Comparison of ENCODE assay signal across 9 mouse cellular contexts in the genomic region with DNA sequence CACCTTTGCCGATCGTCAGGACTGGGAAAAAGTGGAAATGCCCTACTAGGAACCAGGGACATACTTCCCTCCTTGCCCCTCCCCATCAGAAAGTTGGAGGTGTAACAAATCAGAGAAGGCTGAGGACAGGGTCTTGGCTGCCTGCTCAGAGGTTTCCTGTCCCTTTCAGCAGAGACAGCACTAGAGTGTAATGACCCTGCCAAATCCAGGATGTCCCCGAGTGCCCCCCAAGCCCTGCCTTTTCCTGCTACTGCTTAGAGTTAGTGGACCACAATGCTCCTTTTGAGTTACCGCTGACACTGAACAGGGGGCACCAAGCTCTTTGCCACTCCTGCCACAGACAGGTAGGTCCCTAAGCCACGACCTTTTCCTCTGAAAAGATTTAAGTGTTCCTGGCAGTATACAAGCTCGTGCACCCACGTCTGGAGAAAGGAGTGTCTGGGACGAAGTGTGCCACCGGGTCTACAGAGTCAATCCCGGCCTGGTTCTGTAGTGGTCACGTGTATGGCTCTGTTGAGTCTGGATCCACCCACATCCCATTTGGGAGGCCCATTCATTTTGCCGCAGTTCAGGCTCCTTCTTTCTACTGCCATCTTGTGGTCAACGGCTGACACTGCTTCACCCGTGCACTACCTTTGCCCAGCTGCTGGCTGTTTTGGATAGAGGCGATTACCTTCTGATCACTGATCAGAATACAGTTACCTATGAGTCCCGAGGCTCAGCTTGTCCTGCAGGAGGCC. TPM values are rescaled to one million over a fixed set of nuclear protein-coding genes. Genes with fewer than 3 reads are reported as not detected.
A peak's percentile ranks its signal among the peaks of the same experiment; 100 is the strongest.
DNase-seq lines count a peak whose midpoint lies in the region; ATAC-seq lines count a peak whose summit lies in the region.
"Had no signal": no experiment of that assay in that cellular context is flagged by ENCODE, and none has a peak within 500 bp of the region (broad histone marks: within the 10 kb centered on the region; RNA-seq: fewer than 3 reads in every experiment).

No protein-coding gene starts in this region.

- no peaks in the 10 kb centered on the region for H3K9me3 ChIP-seq in forebrain, embryonic 12.5 days
- H3K9me3 ChIP-seq in hindbrain, embryonic 11.5 days (ENCODE audit: control insufficient read depth, low read length): no peaks in the 10 kb centered on the region

- peaks cover 27% of the 10 kb centered on the region for H3K4me1 ChIP-seq in forebrain, embryonic 12.5 days
- H3K4me1 ChIP-seq in hindbrain, embryonic 11.5 days (replicated peaks; ENCODE audit: control insufficient read depth, insufficient read depth, low read length): peaks cover 9% of the 10 kb centered on the region; the same call in 1 of the 2 replicates

- no peak overlapping the region for H3K4me3 ChIP-seq in forebrain, embryonic 12.5 days (replicated peaks)
- no peak overlapping the region for H3K4me3 ChIP-seq in hindbrain, embryonic 11.5 days (ENCODE audit: low read depth, low read length)

- H3K27ac ChIP-seq in forebrain, embryonic 12.5 days: no peak overlapping the region
- no peak overlapping the region for H3K27ac ChIP-seq in hindbrain, embryonic 11.5 days (ENCODE audit: low read depth, low read length)

- peak; percentile 23; the same call in 1 of the 2 replicates for ATAC-seq in cerebellum, adult (ENCODE audit: insufficient number of reproducible peaks, low FRiP score, low TSS enrichment)
- 0 out of 2 replicates have a peak, but pooled peaks have one; percentile 14 for ATAC-seq in forebrain, embryonic 12.5 days (ENCODE audit: low FRiP score)
- peak; percentile 23; the same call in 1 of the 2 replicates for ATAC-seq in hindbrain, embryonic 11.5 days (ENCODE audit: low FRiP score)
- ATAC-seq: Patski had no signal

- H3K27me3 ChIP-seq in forebrain, embryonic 12.5 days: no peaks in the 10 kb centered on the region
- no peaks in the 10 kb centered on the region for H3K27me3 ChIP-seq in hindbrain, embryonic 11.5 days (ENCODE audit: control insufficient read depth, insufficient read depth, low read length)
- H3K27me3 ChIP-seq: Patski had no signal

- peaks cover 22% of the 10 kb centered on the region for H3K36me3 ChIP-seq in forebrain, embryonic 12.5 days (replicated peaks)
- H3K36me3 ChIP-seq in hindbrain, embryonic 11.5 days (ENCODE audit: control insufficient read depth, insufficient read depth, low read length): no peaks in the 10 kb centered on the region

- peak; percentile 72 for DNase-seq in gastrocnemius, adult 18-20 months (ENCODE audit: low spot score)
- DNase-seq in gastrocnemius, postnatal 36 days: no peak
- DNase-seq in hindbrain, embryonic 11.5 days (ENCODE audit: low spot score): peak; percentile 83
- DNase-seq in left cerebral cortex, adult 11 months (ENCODE audit: low spot score): peak; percentile 64
- DNase-seq in lung, postnatal 36 days: peak; percentile 85
- peak; percentile 75 for DNase-seq in right cerebral cortex, adult 18-20 months

- 19% methylated on average over 16 of the region's 16 CpGs for WGBS in forebrain, embryonic 12.5 days
- WGBS in hindbrain, embryonic 11.5 days: 19% methylated on average over 16 of the region's 16 CpGs

- intact Hi-C loops in gastrocnemius, postnatal 36 days (cut with DNase I): loop anchor here (5.0 kb wide), 1 partner anchor 349 kb away; no protein-coding TSS in a partner anchor

- no peak overlapping the region for H3K4me2 ChIP-seq in forebrain, embryonic 12.5 days
- no peak overlapping the region for H3K4me2 ChIP-seq in hindbrain, embryonic 11.5 days (replicated peaks; ENCODE audit: low read depth, low read length)

- H3K9ac ChIP-seq in forebrain, embryonic 12.5 days: no peak overlapping the region
- H3K9ac ChIP-seq in hindbrain, embryonic 11.5 days (ENCODE audit: low read depth, low read length): 0 out of 2 replicates have a peak overlapping the region, but pooled peaks have one; percentile 1

RNA-seq across cellular contexts. Expression of a gene that starts 4.5 kb away (rescaled TPM):
- total RNA-seq in gastrocnemius, adult 18-20 months (2021): 10 to 100 TPM; 17.9 to 27.9 TPM
- total RNA-seq in gastrocnemius, postnatal 36 days (2021): 10 to 100 TPM; 24.4 to 27.4 TPM
- polyA plus RNA-seq in forebrain, embryonic 12.5 days (2016; fragmentation: Nextera tagmentation; extraction: Ambion mirVana): 49.9 and 60.6 TPM in 2 replicates
- 40.1 and 45.4 TPM in 2 replicates for polyA plus RNA-seq in hindbrain, embryonic 11.5 days (2014; fragmentation: Nextera tagmentation; extraction: Ambion mirVana)

RNA-seq across cellular contexts. Expression of a gene that starts 8.0 kb away (rescaled TPM):
- total RNA-seq in gastrocnemius, adult 18-20 months (2021): 1 to 10 TPM; 6.1 to 6.4 TPM
- total RNA-seq in gastrocnemius, postnatal 36 days (2021): 1 to 10 TPM; 4.2 to 5.6 TPM
- polyA plus RNA-seq in forebrain, embryonic 12.5 days (2016; fragmentation: Nextera tagmentation; extraction: Ambion mirVana): 200 and 211 TPM in 2 replicates
- 146 and 191 TPM in 2 replicates for polyA plus RNA-seq in hindbrain, embryonic 11.5 days (2014; fragmentation: Nextera tagmentation; extraction: Ambion mirVana)

RNA-seq across cellular contexts. Expression of a gene that starts 31.7 kb away (rescaled TPM):
- total RNA-seq in gastrocnemius, adult 18-20 months (2021): 10 to 100 TPM; 63.1 to 63.5 TPM
- total RNA-seq in gastrocnemius, postnatal 36 days (2021): 10 to 100 TPM; 45.1 to 50.5 TPM
- 248 and 258 TPM in 2 replicates for polyA plus RNA-seq in forebrain, embryonic 12.5 days (2016; fragmentation: Nextera tagmentation; extraction: Ambion mirVana)
- polyA plus RNA-seq in hindbrain, embryonic 11.5 days (2014; fragmentation: Nextera tagmentation; extraction: Ambion mirVana): 151 and 156 TPM in 2 replicates

Comparison
In these comparisons a context has a peak if more than half of its experiments do, and no peak if none do; other contexts are left out.
1. DNase-seq: peak in gastrocnemius, adult 18-20 months (single experiment), hindbrain, embryonic 11.5 days (single experiment), left cerebral cortex, adult 11 months (single experiment), lung, postnatal 36 days (single experiment) and right cerebral cortex, adult 18-20 months (single experiment); none in gastrocnemius, postnatal 36 days (0 of 2).
2. Peak in every context shown above with its lines, with median percentiles within 50 percentile points of each other: ATAC-seq.